Mouse (Mus musculus) yolk sac, embryonic 10.5 days (tissue): ENCODE data around the gene Nisch.
A peak's percentile ranks its signal among the peaks of the same experiment; 100 is the strongest.

Experiments
- DNase-seq: peaks from one replicate; pipeline ENCODE4 v3.0.0-alpha.2; 2017; ENCODE audit warnings: low spot score

The Nisch gene

DNA sequence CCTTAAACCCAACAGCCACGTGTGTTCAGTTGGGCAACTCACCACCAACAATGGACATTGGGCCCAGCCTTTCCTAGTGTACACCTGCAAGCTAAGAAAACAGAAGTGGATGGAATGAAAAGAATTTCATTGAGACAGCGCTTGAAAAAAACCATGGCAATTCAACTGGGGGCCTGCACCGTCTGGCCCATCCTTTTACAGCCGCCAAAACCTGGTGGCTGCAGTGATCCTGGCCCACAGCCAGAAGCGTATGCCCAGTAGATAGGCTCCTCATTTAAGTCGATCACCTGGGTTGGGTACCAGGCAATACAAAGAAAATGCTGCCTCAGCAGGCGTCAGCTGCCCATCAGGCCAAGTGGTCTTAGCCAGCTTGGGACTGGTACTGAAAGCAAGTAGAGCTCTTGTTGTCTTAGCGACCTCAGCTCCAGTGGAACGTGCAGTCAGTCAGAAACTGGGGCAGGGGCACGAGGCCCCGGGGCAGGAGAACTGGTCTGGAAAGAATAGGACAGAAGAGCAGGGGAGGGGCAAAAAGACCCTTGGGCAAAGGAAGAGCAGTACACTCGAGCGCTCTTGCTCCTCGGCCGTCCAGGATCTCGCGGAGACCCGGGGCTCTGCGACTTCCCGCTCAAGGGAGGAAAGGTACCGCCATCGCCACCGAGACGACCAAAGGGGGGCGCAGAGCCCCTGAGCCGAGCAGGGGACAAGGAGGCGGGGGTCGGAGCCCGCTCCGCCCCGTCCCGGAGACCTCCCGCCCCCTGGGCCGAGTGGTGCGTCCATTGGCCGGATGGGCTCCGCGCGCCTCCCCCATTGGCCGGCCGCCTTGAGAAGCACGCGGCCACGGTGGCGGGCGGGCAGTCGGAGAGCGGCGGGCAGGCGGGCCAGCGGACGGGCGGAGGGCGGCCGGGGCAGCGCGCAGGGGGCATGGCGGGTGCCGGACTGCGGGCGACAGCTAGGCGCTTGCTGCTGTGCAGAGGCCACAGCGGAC, 86.2 kb downstream of the Nisch start, which contains the start of gene Nt5dc2:
Gene Nt5dc2, plus strand, starts transcription at position 818 of the 985 bp plus-strand sequence.
- peak; percentile 93 for DNase-seq

DNA sequence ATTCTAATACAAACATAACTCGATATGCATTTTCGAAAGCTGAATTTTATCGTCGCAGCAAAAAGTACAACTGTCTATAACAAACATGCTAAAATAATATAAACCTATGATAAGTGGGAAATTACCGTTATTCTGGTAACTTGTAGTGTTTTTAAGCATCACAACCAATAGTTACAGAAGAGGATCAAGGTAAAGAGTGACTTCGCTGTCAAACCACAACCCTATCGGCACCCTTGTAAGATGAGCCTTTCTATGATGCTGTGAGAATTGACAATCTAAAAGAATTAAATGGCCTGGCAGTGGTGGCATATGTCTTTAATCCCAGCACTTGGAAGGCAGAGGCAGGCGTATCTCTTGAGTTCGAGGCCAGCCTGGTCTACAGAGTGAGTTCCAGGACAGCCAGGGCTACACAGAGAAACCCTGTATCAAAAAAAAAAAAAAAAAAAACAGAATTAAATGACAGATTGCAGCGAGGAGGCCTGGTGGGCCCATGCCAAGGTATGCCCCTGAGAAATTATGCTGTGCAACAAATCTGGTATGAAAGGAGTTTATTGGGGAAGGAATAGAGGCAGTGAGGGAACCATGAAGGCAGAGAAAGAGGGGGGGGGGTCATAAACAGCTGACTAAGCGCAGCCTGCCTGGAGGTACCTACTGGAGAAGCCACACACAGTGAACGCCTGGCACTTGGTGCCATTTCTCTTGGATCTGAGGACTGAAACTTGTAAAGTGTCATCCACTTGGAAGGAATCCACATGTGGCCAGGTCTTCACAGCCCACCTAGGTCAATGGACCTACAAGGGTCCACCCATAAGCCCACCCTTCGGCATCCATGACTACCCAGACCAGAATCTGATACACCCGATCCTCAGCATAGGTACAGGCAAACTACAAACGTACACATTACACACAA, 87.2 kb downstream of the Nisch start:
- no peak for DNase-seq

- DNase-seq: peak; percentile 98
These were observed 87.9 kb downstream of the Nisch start, which contains the start of gene Smim4 for GRCm38 (mm10) chr14:31128826-31129219. Gene Smim4 (minus strand): TSS chr14:31128956.

GRCm38 (mm10) chr14:31128101-31128825, 88.5 kb downstream of the Nisch start:
- peak; percentile 61 for DNase-seq

- DNase-seq: no peak
These were observed 89.9 kb downstream of the Nisch start for GRCm38 (mm10) chr14:31126826-31127225.

DNA sequence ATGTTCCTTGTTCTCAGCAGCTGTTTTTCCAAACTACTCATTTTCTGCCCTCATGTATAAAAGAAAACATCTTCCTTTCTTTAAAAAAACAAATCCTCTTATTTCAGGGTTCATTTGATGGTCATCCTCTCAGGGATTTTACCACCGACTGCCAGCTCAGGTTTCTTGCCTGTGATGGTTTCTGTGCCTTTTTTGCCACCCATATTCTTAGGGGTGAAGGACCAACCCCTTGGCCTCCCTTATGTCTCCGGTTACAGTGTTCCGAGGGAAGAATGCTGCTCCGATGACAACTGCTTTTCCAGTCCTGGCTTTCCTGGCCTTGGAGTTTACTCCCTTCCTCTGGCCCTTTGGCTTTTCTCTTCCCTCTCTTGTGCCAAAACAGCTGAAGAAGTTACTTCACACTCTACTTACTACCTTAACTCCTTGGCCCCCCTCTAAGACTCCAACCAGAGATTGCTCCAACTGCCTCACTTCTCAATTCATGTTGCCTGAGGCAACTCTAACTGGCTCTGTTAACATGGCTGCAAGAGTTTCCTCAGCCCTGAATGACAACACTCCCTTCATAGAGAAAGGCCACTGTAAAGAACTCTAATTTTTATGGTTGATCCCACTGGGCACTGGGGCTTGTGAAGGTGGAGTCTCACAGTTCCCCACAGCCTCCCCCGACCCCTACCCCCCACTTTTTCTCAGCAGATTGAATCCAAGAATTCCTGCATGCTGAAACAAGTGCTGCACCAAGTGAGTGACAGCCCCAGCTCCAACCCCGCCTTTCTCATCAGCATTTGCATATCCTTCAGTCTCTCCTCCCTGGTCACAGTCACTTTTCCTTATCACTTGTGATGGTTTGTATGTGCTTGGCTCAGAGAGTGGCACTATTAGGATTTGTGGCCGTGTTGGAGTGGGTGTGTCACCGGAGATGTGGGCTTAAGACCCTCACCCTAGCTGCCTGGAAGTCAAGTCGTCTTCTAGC, 91.4 kb downstream of the Nisch start:
- no peak for DNase-seq
